Mouse (Mus musculus) embryo, embryonic 11.5 days (tissue): Measurements from ENCODE around the gene Tigd3.

Source experiments
- DNase-seq: peaks from one replicate; pipeline ENCODE4 v3.0.0-alpha.2; 2012; ENCODE audit warnings: low read depth, low spot score

Tigd3 gene

DNA sequence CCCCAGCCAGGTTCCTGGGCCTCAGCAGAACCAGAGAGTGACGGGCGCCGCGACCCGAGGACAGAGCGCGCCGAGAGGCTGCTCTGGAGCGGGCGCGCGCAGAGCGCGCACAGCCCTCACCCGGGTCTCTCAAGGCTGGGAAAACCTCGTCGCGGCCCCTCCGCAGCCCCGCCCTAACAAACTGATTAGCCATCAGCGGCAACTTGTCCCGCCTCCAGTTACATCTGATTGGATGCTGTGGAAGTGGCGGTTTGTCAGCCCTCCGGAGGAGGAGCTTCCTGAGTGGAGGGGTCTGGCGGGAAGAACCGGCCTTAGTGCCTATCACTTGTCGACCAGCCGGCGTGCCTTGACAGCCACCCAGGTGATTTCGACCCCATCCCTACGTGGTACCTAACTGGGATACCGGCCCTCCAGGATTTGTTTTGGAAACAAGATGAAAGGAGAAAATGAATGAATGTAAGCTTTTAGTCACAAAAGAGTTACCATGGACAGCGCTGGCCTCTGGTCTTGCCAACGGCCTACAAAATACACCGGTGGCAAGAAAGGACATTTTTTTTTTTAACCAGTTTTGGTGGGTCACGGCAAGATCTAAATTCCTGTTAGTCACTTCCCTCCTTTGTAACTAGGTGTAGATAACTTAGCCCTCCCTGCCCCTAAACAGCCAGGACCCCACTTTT is at the start of gene Tigd3:
Tigd3 (minus strand) TSS at position 148 of the 677 bp plus-strand sequence.
- DNase-seq: peak; percentile 94

DNA sequence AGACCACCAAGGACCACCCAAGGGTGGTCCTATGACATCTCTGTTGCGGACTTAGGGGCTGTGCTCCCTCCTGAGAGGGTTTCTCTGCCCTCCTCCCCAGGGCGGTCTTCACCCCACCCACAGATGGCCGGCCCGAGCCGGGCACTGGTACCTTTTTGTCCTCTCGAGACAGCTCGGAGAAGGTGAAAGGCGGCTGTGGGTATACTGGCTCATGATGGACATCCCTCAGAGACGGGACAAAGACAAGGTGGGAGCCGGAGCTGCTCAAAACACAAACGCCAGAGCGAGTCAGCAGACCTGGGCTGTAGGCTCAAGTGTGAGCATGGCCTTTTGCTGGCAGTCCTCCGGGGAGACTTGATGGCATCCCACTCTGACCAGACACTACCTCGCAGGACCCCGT is 49.5 kb upstream of the Tigd3 start:
- DNase-seq: no peak

- no peak for DNase-seq
Measured at GRCm38 (mm10) chr19:5942581-5942980, 48.6 kb upstream of the Tigd3 start.

DNA sequence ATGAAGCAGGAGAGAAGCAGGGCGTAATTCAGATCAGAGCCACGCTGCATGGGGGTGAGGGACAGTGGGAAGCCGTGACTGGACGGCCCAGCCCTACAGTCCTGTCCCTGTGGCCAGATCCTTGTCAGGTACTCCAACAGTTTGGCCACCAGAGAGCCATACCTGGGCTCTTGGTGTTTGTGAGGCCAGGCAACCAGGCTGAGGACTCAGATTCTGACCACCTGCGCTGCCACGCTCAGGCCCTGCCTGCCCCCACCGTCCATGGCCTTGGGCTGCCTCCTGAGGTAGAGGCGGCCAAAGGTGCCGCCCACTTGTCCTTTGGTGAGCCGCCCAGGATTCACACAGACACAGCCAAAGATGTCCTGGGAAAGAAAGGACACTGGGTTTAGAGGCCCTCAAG is 46.7 kb upstream of the Tigd3 start:
- no peak for DNase-seq

DNA sequence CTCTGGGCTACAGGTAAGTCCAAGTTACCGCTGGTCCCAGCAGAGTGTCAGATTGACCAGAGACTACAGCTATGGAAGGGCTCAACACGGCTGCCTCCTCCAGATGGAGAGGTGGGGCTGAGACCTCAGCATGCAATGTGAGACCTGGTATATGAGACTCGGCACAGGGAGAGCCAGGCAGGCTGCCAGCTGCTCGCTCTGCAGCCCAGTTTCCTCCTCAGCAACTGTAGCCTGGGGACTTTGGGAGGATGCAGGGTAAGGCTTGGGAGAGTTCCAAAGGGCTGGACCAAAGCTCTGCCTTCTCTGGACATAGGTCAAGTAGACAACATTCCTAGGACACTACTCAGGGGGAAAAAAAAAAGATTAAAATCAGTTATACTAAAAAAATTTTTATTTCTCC is 46.2 kb upstream of the Tigd3 start:
- DNase-seq: no peak

DNA sequence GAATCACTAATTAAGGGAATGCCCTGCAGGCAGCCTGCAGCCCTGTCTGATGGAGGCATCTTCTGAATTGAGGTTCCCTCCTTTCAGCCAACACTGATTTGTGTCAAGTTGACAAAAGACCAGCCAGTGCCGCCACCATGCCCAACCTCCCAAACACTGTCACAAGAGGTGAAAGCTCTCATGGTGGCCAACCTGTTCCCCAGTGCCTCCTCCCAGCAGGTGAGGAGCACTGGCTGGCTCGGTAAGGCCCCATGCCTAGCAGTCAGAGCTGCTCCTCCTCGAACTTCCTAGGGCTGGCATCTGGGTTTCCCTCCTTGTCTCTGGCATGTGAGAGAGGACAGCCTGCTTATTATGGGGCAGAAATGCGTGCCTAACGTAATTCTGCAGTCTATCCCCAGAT is 45.8 kb upstream of the Tigd3 start:
- DNase-seq: no peak

- DNase-seq: no peak
Measured at GRCm38 (mm10) chr19:5938516-5938915, 44.6 kb upstream of the Tigd3 start.

GRCm38 (mm10) chr19:5937836-5938406 is 44.0 kb upstream of the Tigd3 start:
- no peak for DNase-seq

GRCm38 (mm10) chr19:5937095-5937835 is 43.3 kb upstream of the Tigd3 start:
- DNase-seq: no peak

- DNase-seq: no peak
Measured at GRCm38 (mm10) chr19:5935691-5936090, 41.7 kb upstream of the Tigd3 start.

DNA sequence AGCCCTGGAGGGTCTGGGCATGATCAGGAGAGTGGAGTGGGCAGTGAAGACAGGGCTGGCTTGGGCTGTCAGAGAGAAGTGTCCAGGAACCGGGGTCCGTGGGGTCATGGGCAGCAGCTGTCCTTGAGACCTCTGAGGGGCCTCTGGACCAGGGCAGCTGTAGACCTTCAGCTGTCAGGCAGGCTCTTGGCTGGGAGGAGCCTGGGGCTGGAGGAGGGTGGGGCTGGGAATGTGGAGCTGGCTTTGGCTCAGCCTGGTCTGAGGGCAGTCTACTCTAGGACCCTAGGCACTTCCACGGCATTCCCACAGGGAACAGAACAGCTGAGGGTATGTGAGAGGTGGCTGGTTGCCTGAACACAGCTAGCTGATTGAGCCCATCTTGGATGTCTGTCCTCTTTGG is 41.3 kb upstream of the Tigd3 start:
- DNase-seq: no peak

- no peak for DNase-seq
Measured at GRCm38 (mm10) chr19:5929634-5930596, 36.0 kb upstream of the Tigd3 start.

GRCm38 (mm10) chr19:5928546-5928945 is 34.6 kb upstream of the Tigd3 start:
- DNase-seq: no peak

DNA sequence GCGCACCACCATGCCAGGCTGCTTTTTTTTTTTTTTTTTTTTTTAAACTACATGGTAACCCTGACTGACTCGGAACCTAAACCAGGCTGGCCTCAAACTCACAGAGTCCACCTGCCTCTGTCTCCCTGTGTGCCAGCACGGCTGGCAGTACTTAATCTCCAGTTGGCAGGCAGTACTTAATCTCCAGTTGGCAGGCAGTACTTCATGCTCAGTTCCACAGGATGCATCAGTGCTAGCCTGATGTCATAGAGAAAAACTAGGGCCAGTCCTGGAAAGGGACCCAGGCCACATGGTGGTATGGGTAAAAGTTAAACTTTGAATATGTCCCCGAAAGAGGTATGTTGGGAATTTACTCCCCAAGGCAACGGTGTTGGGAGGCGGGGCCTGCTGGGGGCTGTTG is 34.2 kb upstream of the Tigd3 start:
- DNase-seq: no peak

DNA sequence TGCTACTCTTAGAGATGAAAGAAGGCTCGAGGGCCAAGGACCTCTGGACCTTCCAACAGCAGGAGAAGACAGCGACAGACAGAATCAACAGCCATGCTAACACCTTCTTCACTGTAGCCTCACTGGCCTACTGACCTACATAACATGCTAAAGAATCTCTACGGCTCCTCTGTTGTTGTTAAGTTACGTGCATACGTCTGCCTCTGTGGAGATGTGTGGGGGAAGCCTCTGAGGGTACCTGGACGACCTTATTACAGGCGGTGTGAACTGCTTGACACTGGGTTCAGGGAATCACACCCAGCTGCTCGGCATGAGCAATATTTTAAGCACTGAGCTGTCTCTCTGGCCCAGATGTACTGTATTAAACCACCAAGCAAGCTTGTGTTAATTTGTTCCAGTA is 33.6 kb upstream of the Tigd3 start:
- no peak for DNase-seq

- DNase-seq: no peak
Measured at GRCm38 (mm10) chr19:5927026-5927425, 33.1 kb upstream of the Tigd3 start.

DNA sequence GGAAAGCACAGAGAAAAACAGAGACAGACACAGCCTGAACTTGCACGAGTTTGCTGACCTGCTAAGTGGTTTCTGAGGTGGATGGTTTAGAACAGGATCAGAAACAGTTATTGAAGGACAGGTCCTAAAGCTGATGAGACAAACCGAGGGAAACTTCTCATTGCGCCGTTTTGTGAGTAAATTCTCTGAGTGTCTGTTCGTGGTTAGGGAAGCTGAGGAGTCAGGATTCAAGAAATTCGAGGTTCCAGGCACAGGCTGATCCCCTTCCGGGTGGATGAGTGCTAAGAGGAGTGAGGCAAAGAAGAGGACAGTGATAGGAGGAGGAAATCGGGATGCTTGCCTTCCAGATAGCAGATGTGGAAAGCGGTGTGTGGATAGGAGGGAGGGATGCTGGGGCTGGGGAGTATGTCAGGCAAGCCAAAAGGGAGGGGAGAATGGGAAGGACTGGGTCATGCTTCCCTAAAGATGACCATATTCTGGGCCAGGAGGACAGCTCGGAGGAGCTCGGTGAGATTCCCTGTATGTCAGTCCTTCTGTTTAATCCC is 31.4 kb upstream of the Tigd3 start:
- no peak for DNase-seq

GRCm38 (mm10) chr19:5924713-5925093 is 30.8 kb upstream of the Tigd3 start, which contains the start of gene Cdc42ep2:
TSS of gene Cdc42ep2 (minus strand) at chr19:5924816.
- DNase-seq: peak; percentile 87

- DNase-seq: peak; percentile 85
Measured at GRCm38 (mm10) chr19:5923990-5924712, 30.2 kb upstream of the Tigd3 start.

GRCm38 (mm10) chr19:5922963-5923362 is 29.0 kb upstream of the Tigd3 start:
- no peak for DNase-seq
